Comparison of ENCODE assay signal across 11 mouse cellular contexts in the genomic region with DNA sequence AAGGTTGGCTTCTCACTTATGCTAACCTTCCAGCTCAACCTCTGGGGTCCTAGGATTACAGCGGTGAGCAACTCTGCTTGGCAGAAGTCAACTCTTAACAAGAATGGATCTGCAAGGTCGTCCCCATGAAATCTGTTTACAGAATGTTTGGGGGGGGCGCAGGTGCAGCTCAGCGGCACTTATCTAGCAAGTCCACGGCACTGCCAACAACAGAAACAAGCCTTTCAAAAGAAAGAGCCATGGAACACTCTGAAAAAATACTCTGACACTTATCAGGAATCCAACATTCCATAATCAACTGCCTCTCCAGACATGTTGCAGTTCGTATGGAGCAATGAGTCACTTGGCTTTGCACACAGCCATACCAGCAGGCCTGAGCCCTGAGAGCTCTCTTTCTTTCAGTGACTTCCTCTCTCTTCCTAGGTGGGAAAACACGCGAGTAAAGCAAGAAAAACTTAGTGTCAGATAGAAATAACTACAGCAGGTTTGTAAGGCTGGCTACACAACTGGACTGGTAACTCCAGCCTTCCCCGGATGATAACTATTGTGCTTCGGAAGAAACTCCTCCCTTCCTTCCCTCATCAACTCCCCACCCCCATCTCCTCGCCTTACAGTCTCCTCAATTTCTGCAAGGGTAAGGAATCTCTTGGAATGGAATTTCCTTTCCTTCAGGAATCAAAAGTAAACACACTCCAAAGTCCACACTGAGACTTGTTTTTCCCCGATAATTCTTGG. TPM values are rescaled to one million over a fixed set of nuclear protein-coding genes. Genes with fewer than 3 reads are reported as not detected.
DNase-seq lines count a peak whose midpoint lies in the region; ATAC-seq lines count a peak whose summit lies in the region.
"Had no signal": no experiment of that assay in that cellular context is flagged by ENCODE, and none has a peak within 500 bp of the region (broad histone marks: within the 10 kb centered on the region; RNA-seq: fewer than 3 reads in every experiment).

No protein-coding gene starts in this region.

- peaks cover 33% of the 10 kb centered on the region for H3K4me1 ChIP-seq in megakaryocyte, embryonic 14.5 days
- H3K4me1 ChIP-seq in heart, embryonic 16.5 days (ENCODE audit: control insufficient read depth, insufficient read depth, low read length), result peaks cover 19% of the 10 kb centered on the region
- H3K4me1 ChIP-seq in stomach, embryonic 16.5 days (ENCODE audit: control insufficient read depth, insufficient read depth, low read length), result no peaks in the 10 kb centered on the region

- H3K4me3 ChIP-seq in megakaryocyte, embryonic 14.5 days (replicated peaks), result peak overlapping the region; percentile 77
- H3K4me3 ChIP-seq in heart, embryonic 16.5 days (ENCODE audit: low read length), result no peak overlapping the region
- no peak overlapping the region for H3K4me3 ChIP-seq in stomach, embryonic 16.5 days (replicated peaks; ENCODE audit: low read length)

- no peak for ATAC-seq in megakaryocyte, adult 5-6 weeks (ENCODE audit: poor library complexity, severe bottlenecking)
- peak; percentile 75 for ATAC-seq in heart, embryonic 16.5 days (replicated peaks; ENCODE audit: extremely low read depth, insufficient read depth, low FRiP score)
- peak; percentile 21; the same call in 1 of the 2 replicates for ATAC-seq in stomach, embryonic 16.5 days (ENCODE audit: insufficient read depth, low FRiP score)

- H3K36me3 ChIP-seq in megakaryocyte, embryonic 14.5 days (replicated peaks; ENCODE audit: low read length), result no peaks in the 10 kb centered on the region
- H3K36me3 ChIP-seq in heart, embryonic 16.5 days (ENCODE audit: control insufficient read depth, insufficient read depth), result no peaks in the 10 kb centered on the region
- H3K36me3 ChIP-seq in stomach, embryonic 16.5 days (ENCODE audit: control insufficient read depth, insufficient read depth, low read length), result no peaks in the 10 kb centered on the region
- H3K36me3 ChIP-seq: G1E had no signal

- intact Hi-C loops in left cerebral cortex, postnatal 36 days (cut with DNase I), result no loop called here

- peak overlapping the region; percentile 11; the same call in 1 of the 2 replicates for H3K9ac ChIP-seq in heart, embryonic 16.5 days (ENCODE audit: low read length)
- no peak overlapping the region for H3K9ac ChIP-seq in stomach, embryonic 16.5 days (ENCODE audit: low read length)

- H3K4me2 ChIP-seq in heart, embryonic 16.5 days (ENCODE audit: low read depth, low read length), result peak overlapping the region; percentile 42
- peak overlapping the region; percentile 16; the same call in 1 of the 2 replicates for H3K4me2 ChIP-seq in stomach, embryonic 16.5 days (ENCODE audit: low read depth, low read length)

- WGBS in heart, embryonic 16.5 days, result 37% methylated on average over 12 of the region's 12 CpGs
- 40% methylated on average over 12 of the region's 12 CpGs for WGBS in stomach, embryonic 16.5 days

- DNase-seq in kidney, postnatal 4 days, result peak; percentile 27 to 63
- DNase-seq in thymus, postnatal 4 days, result no peak
- no peak for DNase-seq in c-Kit-positive CD71-positive TER-119-positive erythroid progenitor cells, embryonic 14.5 days (ENCODE audit: low spot score)
- DNase-seq in left cerebral cortex, postnatal 36 days (ENCODE audit: low spot score in 2 of 2), result no peak
- DNase-seq: cerebellum, postnatal 14 days; layer of hippocampus, postnatal 36 days had no signal

- peak overlapping the region; percentile 96 for H3K27ac ChIP-seq in heart, embryonic 16.5 days (ENCODE audit: low read length)
- peak overlapping the region; percentile 91 for H3K27ac ChIP-seq in stomach, embryonic 16.5 days (ENCODE audit: low read length)

- no peaks in the 10 kb centered on the region for H3K27me3 ChIP-seq in megakaryocyte, embryonic 14.5 days (replicated peaks)
- no peaks in the 10 kb centered on the region for H3K27me3 ChIP-seq in heart, embryonic 16.5 days (ENCODE audit: control insufficient read depth, insufficient read depth, low read length)
- H3K27me3 ChIP-seq in stomach, embryonic 16.5 days (ENCODE audit: control insufficient read depth, insufficient read depth, low read length), result no peaks in the 10 kb centered on the region

- no peaks in the 10 kb centered on the region for H3K9me3 ChIP-seq in megakaryocyte, embryonic 14.5 days
- no peaks in the 10 kb centered on the region for H3K9me3 ChIP-seq in heart, embryonic 16.5 days (replicated peaks; ENCODE audit: control insufficient read depth, low read length)
- H3K9me3 ChIP-seq in stomach, embryonic 16.5 days (replicated peaks; ENCODE audit: control insufficient read depth, low read length), result no peaks in the 10 kb centered on the region
- H3K9me3 ChIP-seq: G1E had no signal

RNA-seq across cellular contexts. Expression of gene Spag9, which starts 7.4 kb away (rescaled TPM):
- polyA plus RNA-seq in megakaryocyte, embryonic 14.5 days (2012; ENCODE audit: insufficient read depth, low replicate concordance), result 2.9 and 4.5 TPM in 2 replicates
- total RNA-seq in megakaryocyte, adult 5-6 weeks (2015), result 36.9 and 44.9 TPM in 2 replicates
- total RNA-seq in megakaryocyte, adult 5-6 weeks (2017), result 65.2 and 73.2 TPM in 2 replicates
- polyA plus RNA-seq in heart, embryonic 16.5 days (2015; fragmentation: Nextera tagmentation; extraction: Ambion mirVana), result 31.7 and 36.2 TPM in 2 replicates
- 26.1 and 31.0 TPM in 2 replicates for polyA plus RNA-seq in stomach, embryonic 16.5 days (2015; fragmentation: Nextera tagmentation; extraction: Ambion mirVana)
- 100 to 1,000 TPM; 271 to 278 TPM for total RNA-seq in left cerebral cortex, postnatal 36 days (2021)

RNA-seq across cellular contexts. Expression of gene Nme1, which starts 20.2 kb away (rescaled TPM):
- polyA plus RNA-seq in megakaryocyte, embryonic 14.5 days (2012; ENCODE audit: insufficient read depth, low replicate concordance), result 9.5 and 87.1 TPM in 2 replicates
- 53.5 and 71.1 TPM in 2 replicates for total RNA-seq in megakaryocyte, adult 5-6 weeks (2015)
- 62.1 and 71.2 TPM in 2 replicates for total RNA-seq in megakaryocyte, adult 5-6 weeks (2017)
- polyA plus RNA-seq in heart, embryonic 16.5 days (2015; fragmentation: Nextera tagmentation; extraction: Ambion mirVana), result 68.6 and 104 TPM in 2 replicates
- polyA plus RNA-seq in stomach, embryonic 16.5 days (2015; fragmentation: Nextera tagmentation; extraction: Ambion mirVana), result 136 and 162 TPM in 2 replicates
- 100 to 1,000 TPM; 109 to 116 TPM for total RNA-seq in left cerebral cortex, postnatal 36 days (2021)

RNA-seq across cellular contexts. Expression of gene Gm20390, which starts 20.4 kb away (rescaled TPM):
- 38.9 and 400 TPM in 2 replicates for polyA plus RNA-seq in megakaryocyte, embryonic 14.5 days (2012; ENCODE audit: insufficient read depth, low replicate concordance)
- 16.0 and 55.5 TPM in 2 replicates for total RNA-seq in megakaryocyte, adult 5-6 weeks (2015)
- total RNA-seq in megakaryocyte, adult 5-6 weeks (2017), result not detected in 2 replicates
- polyA plus RNA-seq in heart, embryonic 16.5 days (2015; fragmentation: Nextera tagmentation; extraction: Ambion mirVana), result 182 and 233 TPM in 2 replicates
- polyA plus RNA-seq in stomach, embryonic 16.5 days (2015; fragmentation: Nextera tagmentation; extraction: Ambion mirVana), result 296 and 325 TPM in 2 replicates
- 100 to 1,000 TPM in 1 of 2 experiments, 10 to 100 TPM in 1; 82.1 to 108 TPM for total RNA-seq in left cerebral cortex, postnatal 36 days (2021)

RNA-seq across cellular contexts. Expression of gene Nme2, which starts 32.4 kb away (rescaled TPM):
- polyA plus RNA-seq in megakaryocyte, embryonic 14.5 days (2012; ENCODE audit: insufficient read depth, low replicate concordance), result 60.3 and 115 TPM in 2 replicates
- 290 and 330 TPM in 2 replicates for total RNA-seq in megakaryocyte, adult 5-6 weeks (2015)
- 148 and 149 TPM in 2 replicates for total RNA-seq in megakaryocyte, adult 5-6 weeks (2017)
- 408 and 420 TPM in 2 replicates for polyA plus RNA-seq in heart, embryonic 16.5 days (2015; fragmentation: Nextera tagmentation; extraction: Ambion mirVana)
- 287 and 314 TPM in 2 replicates for polyA plus RNA-seq in stomach, embryonic 16.5 days (2015; fragmentation: Nextera tagmentation; extraction: Ambion mirVana)
- total RNA-seq in left cerebral cortex, postnatal 36 days (2021), result 10 to 100 TPM; 75.3 to 88.9 TPM

Comparison
In these comparisons a context has a peak if more than half of its experiments do, and no peak if none do; other contexts are left out.
1. DNase-seq: peak in kidney, postnatal 4 days (2 of 2); none in thymus, postnatal 4 days (single experiment), c-Kit-positive CD71-positive TER-119-positive erythroid progenitor cells, embryonic 14.5 days (single experiment) and left cerebral cortex, postnatal 36 days (0 of 2).